Mouse (Mus musculus) small intestine, adult 2 months (tissue): Measurements from ENCODE around the gene Hs3st3b1. TPM values are rescaled to one million over a fixed set of nuclear protein-coding genes. Genes with fewer than 3 reads are reported as not detected.
A peak's percentile ranks its signal among the peaks of the same experiment; 100 is the strongest.

Experiments used
- H3K27ac ChIP-seq: fragments of 200-500 bp; 2 replicates; pipeline ENCODE4 v1.5.1; 2012; ENCODE audit warnings: low read depth, low read length, control low read depth, inconsistent platforms; ENCODE audit not compliant: insufficient read depth
- H3K27me3 ChIP-seq: fragments of 200-500 bp; 2 replicates; pipeline ENCODE4 v1.6.1; 2012; ENCODE audit warnings: mild to moderate bottlenecking, moderate library complexity, low read length, inconsistent platforms; ENCODE audit not compliant: control insufficient read depth, insufficient read depth
- H3K36me3 ChIP-seq: fragments of 200-500 bp; 2 replicates; pipeline ENCODE4 v1.6.1; 2012; ENCODE audit warnings: mild to moderate bottlenecking, low read length, control low read depth, inconsistent platforms; ENCODE audit not compliant: control insufficient read depth, insufficient read depth
- H3K4me1 ChIP-seq: fragments of 200-500 bp; 2 replicates; pipeline ENCODE4 v1.6.1; 2012; ENCODE audit warnings: low read length, inconsistent platforms, mixed read lengths; ENCODE audit not compliant: control insufficient read depth, insufficient read depth, insufficient read length
- H3K4me3 ChIP-seq: fragments of 200-500 bp; 2 replicates; pipeline ENCODE4 v1.5.1; 2012; ENCODE audit warnings: low read depth, mild to moderate bottlenecking, control low read depth, inconsistent platforms, low read length, moderate library complexity
- CTCF ChIP-seq: fragments of 200-500 bp; IDR thresholded peaks from 2 replicates; pipeline ENCODE4 v1.5.1; 2012; ENCODE audit warnings: low read depth, mild to moderate bottlenecking, control low read depth, inconsistent platforms, low read length, moderate library complexity, mixed read lengths; ENCODE audit not compliant: insufficient replicate concordance, insufficient read length; ENCODE audit errors: extremely low read depth
- POLR2A ChIP-seq: fragments of 200-500 bp; IDR thresholded peaks from 2 replicates; pipeline ENCODE4 v1.6.1; 2012; ENCODE audit warnings: low read depth, mild to moderate bottlenecking, control low read depth, inconsistent platforms, low read length, moderate library complexity
- WGBS: fragments of 180-500 bp; shearing (Covaris S2); methylation state at CpG from one replicate; pipeline ENCODE4 v1.1.7; 2018; 5-methylcytosine and 5-hydroxymethylcytosine counted together
- polyA plus RNA-seq: library from polyadenylated mRNA; depleted of rRNA; stranded (reverse); fragments of >200 nt; gene quantifications from 2 replicates; pipeline ENCODE4 v1.2.3, GENCODE M21; 2012

The Hs3st3b1 gene
- polyA plus RNA-seq, 1 experiment = 3.7 TPM

DNA sequence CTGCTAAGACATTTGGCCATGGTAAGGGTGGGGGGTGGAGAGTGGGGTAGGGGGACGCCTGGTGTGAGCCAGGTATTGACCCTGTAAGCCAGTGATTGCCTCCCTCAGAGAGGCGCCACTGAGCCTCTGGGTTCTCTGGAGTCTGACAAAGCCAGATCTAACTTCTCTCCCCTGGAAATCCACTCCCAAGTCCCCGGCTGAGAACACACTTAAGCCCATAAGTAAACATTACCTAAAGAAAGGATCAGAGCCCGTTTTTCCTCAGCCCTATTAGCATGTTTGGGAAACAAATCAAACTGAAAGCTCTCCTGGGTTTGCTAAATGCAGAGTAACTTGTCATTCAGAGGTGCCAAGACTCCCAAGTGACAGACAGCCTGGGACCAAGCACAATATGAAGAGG is 17.3 kb downstream of the Hs3st3b1 start:
- Histone ChIP-seq H3K27me3 (no peaks in the 10 kb centered on the region), H3K4me3 (no peak overlapping the region), H3K27ac (no peak overlapping the region), H3K4me1 (no peaks in the 10 kb centered on the region; the same call in 1 of the 2 replicates), H3K36me3 (no peaks in the 10 kb centered on the region)
- WGBS = 50% methylated on average over 4 of the region's 4 CpGs
- TF ChIP-seq POLR2A (no peak), CTCF (no peak)

GRCm38 (mm10) chr11:63898509-63899168 is 23.5 kb downstream of the Hs3st3b1 start:
- 63% methylated on average over 9 of the region's 9 CpGs for WGBS
- Histone ChIP-seq H3K36me3 (no peaks in the 10 kb centered on the region), H3K4me1 (no peaks in the 10 kb centered on the region), H3K27me3 (no peaks in the 10 kb centered on the region), H3K27ac (peak overlapping the region; percentile 33; the same call in 1 of the 2 replicates), H3K4me3 (no peak overlapping the region)
- TF ChIP-seq CTCF (no peak), POLR2A (no peak)

DNA sequence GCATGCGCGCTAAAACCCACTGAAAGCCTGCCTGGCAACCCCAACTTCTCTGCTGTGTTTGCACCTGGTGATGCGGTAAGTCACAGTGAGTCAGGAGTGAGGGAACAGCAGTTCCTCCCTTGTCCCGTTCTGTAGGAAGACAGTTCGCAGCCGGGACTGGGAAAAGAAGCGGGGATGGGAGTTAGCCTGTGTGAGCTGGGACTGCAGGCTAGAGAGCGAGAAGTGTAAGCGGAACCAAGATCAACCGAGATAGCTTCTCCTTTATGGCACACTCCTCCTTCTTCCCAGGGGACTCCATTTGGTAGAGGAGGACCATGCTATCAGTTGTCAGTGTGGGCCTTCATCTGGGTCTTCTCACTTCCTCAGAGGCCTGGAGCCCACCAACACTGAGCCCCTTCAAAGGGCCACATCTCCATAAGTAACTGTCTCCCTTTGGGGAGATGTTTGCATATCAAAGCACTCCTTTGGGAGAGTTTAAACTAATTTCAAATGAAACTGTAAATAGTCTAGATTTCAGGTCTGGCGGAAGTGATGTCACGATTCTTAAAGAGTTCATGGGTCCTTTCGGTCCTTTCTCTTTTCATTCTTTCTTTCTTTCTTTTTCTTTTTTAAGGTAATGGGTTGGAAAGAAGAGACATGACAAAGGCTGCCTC is 24.1 kb downstream of the Hs3st3b1 start:
- WGBS = 82% methylated on average over 13 of the region's 13 CpGs
- TF ChIP-seq POLR2A = no peak
- no peak for TF ChIP-seq CTCF
- Histone ChIP-seq H3K27me3 (no peaks in the 10 kb centered on the region), H3K36me3 (no peaks in the 10 kb centered on the region), H3K27ac (peak overlapping the region; percentile 33; the same call in 1 of the 2 replicates), H3K4me3 (no peak overlapping the region), H3K4me1 (no peaks in the 10 kb centered on the region)

GRCm38 (mm10) chr11:63897011-63897410 is 25.1 kb downstream of the Hs3st3b1 start:
- no peak for TF ChIP-seq CTCF
- TF ChIP-seq POLR2A = no peak
- Histone ChIP-seq H3K36me3 (no peaks in the 10 kb centered on the region), H3K4me3 (no peak overlapping the region), H3K4me1 (no peaks in the 10 kb centered on the region), H3K27ac (no peak overlapping the region), H3K27me3 (no peaks in the 10 kb centered on the region)
- WGBS = 71% methylated on average over 2 of the region's 2 CpGs

- no peaks in the 10 kb centered on the region for H3K4me1 ChIP-seq
- no peaks in the 10 kb centered on the region for H3K36me3 ChIP-seq
- 41% methylated on average over 6 of the region's 6 CpGs for WGBS
These were observed 27.9 kb downstream of the Hs3st3b1 start for GRCm38 (mm10) chr11:63894188-63894587.

DNA sequence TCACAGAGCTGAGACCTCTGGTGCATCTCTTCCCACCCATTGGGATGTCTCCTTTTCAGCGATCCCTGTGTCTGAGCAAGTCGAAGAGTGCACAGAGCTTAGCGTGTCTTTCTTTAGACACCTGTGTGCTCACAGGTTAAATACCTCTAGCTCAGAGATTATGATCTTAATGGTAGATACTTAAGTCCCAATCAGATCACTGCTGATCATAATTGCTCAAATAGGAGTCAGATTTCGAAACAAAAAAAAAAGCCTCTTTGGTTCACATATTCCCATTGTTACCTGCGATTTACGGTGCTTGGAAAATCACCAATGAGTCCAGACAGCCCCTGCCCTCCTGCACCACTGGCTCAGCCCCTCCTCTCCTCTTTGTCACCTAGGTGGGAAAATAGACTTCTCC is 28.5 kb downstream of the Hs3st3b1 start:
- no peaks in the 10 kb centered on the region for H3K27me3 ChIP-seq
- H3K36me3 ChIP-seq = no peaks in the 10 kb centered on the region
- WGBS = 77% methylated on average over 6 of the region's 6 CpGs
- TF ChIP-seq CTCF (no peak), POLR2A (no peak)
- H3K4me3 ChIP-seq = no peak overlapping the region
- no peak overlapping the region for H3K27ac ChIP-seq
- H3K4me1 ChIP-seq = no peaks in the 10 kb centered on the region

More at GRCm38 (mm10) chr11:63894188-63894587, 27.9 kb downstream of the Hs3st3b1 start:
- Histone ChIP-seq H3K27me3 (no peaks in the 10 kb centered on the region), H3K27ac (no peak overlapping the region), H3K4me3 (no peak overlapping the region)
- TF ChIP-seq POLR2A (no peak), CTCF (no peak)

GRCm38 (mm10) chr11:63891479-63892020 is 30.5 kb downstream of the Hs3st3b1 start:
- no peaks in the 10 kb centered on the region for H3K36me3 ChIP-seq
- 52% methylated on average over 7 of the region's 7 CpGs for WGBS
- H3K27ac ChIP-seq = no peak overlapping the region
- no peaks in the 10 kb centered on the region for H3K27me3 ChIP-seq
- H3K4me1 ChIP-seq = no peaks in the 10 kb centered on the region
- H3K4me3 ChIP-seq = no peak overlapping the region
- no peak for TF ChIP-seq CTCF
- TF ChIP-seq POLR2A = no peak
